Mouse (Mus musculus) embryonic facial prominence, embryonic 12.5 days (tissue): Measurements from ENCODE around the gene Ceacam9. TPM values are rescaled to one million over a fixed set of nuclear protein-coding genes. Genes with fewer than 3 reads are reported as not detected.
"Not testable (repeated sequence)": the region's sequence is repeated elsewhere in the genome, so short reads cannot be mapped to it uniquely, and the experiment has no call there.

ENCODE experiments used
- ATAC-seq: fragments of 200-750 bp; cut with Nextera tagmentation; 2 replicates; pipeline ENCODE4 v1.8.0; 2017; ENCODE audit not compliant: insufficient number of reproducible peaks, insufficient read depth, low FRiP score, low TSS enrichment
- H3K27ac ChIP-seq: fragments of 300-500 bp; sonication (generic); 2 replicates; pipeline ENCODE4 v1.5.1; 2016; ENCODE audit warnings: mild to moderate bottlenecking
- H3K27me3 ChIP-seq: fragments of 300-500 bp; sonication (generic); 2 replicates; pipeline ENCODE4 v1.6.1; 2016; ENCODE audit warnings: mild to moderate bottlenecking, moderate library complexity
- H3K36me3 ChIP-seq: fragments of 300-500 bp; sonication (generic); 2 replicates; pipeline ENCODE4 v1.6.1; 2016; ENCODE audit warnings: mild to moderate bottlenecking
- H3K4me1 ChIP-seq: fragments of 300-500 bp; sonication (generic); 2 replicates; pipeline ENCODE4 v1.6.1; 2016
- H3K4me2 ChIP-seq: fragments of 300-500 bp; sonication (generic); replicated peaks from 2 replicates; pipeline ENCODE4 v1.6.1; 2016; ENCODE audit warnings: mild to moderate bottlenecking, moderate library complexity
- H3K4me3 ChIP-seq: fragments of 300-500 bp; sonication (generic); 2 replicates; pipeline ENCODE4 v1.5.1; 2016; ENCODE audit warnings: mild to moderate bottlenecking
- H3K9ac ChIP-seq: fragments of 300-500 bp; sonication (generic); 2 replicates; pipeline ENCODE4 v1.6.1; 2016; ENCODE audit warnings: mild to moderate bottlenecking, moderate library complexity
- H3K9me3 ChIP-seq: fragments of 300-500 bp; sonication (generic); 2 replicates; pipeline ENCODE4 v1.6.1; 2016; ENCODE audit warnings: mild to moderate bottlenecking, moderate library complexity
- WGBS: fragments of 180-500 bp; shearing (Covaris S2); methylation state at CpG from one replicate; pipeline ENCODE4 v1.1.7; 2016; 5-methylcytosine and 5-hydroxymethylcytosine counted together
- polyA plus RNA-seq: library from polyadenylated mRNA; unstranded; fragments of >200 nt; fragmentation: Nextera tagmentation; extraction: Ambion mirVana; gene quantifications from 2 replicates; pipeline ENCODE4 v1.2.1, GENCODE M21; 2016

Gene Ceacam9
- polyA plus RNA-seq, 1 experiment from 2014 or later, result not detected

GRCm38 (mm10) chr7:16712633-16713415 lies 8.9 kb upstream of the Ceacam9 start:
- Histone ChIP-seq H3K4me2 (no peak overlapping the region), H3K9ac (no peak overlapping the region), H3K4me3 (no peak overlapping the region), H3K36me3 (no peaks in the 10 kb centered on the region), H3K27me3 (no peaks in the 10 kb centered on the region), H3K27ac (no peak overlapping the region), H3K9me3 (no peaks in the 10 kb centered on the region), H3K4me1 (peaks cover 6% of the 10 kb centered on the region; the same call in 1 of the 2 replicates)
- 67% methylated on average over 13 of the region's 13 CpGs for WGBS
- ATAC-seq, result no peak

- H3K27ac ChIP-seq, H3K9me3 ChIP-seq, H3K9ac ChIP-seq, H3K36me3 ChIP-seq, H3K27me3 ChIP-seq, H3K4me3 ChIP-seq, H3K4me1 ChIP-seq, H3K4me2 ChIP-seq, ATAC-seq: not testable (repeated sequence)
- WGBS, result 46% methylated on average over 8 of the region's 8 CpGs
Measured at GRCm38 (mm10) chr7:16716456-16717152, 5.1 kb upstream of the Ceacam9 start.

- not testable (repeated sequence) for H3K27ac ChIP-seq, ATAC-seq, H3K4me2 ChIP-seq, H3K9me3 ChIP-seq, H3K4me1 ChIP-seq, H3K36me3 ChIP-seq, H3K27me3 ChIP-seq, H3K9ac ChIP-seq, H3K4me3 ChIP-seq
- WGBS, result 70% methylated on average over 3 of the region's 3 CpGs
Measured at GRCm38 (mm10) chr7:16722490-16722889, 761 bp downstream of the Ceacam9 start.

- Histone ChIP-seq H3K9ac (no peak overlapping the region), H3K36me3 (no peaks in the 10 kb centered on the region), H3K4me3 (no peak overlapping the region), H3K27me3 (no peaks in the 10 kb centered on the region), H3K4me2 (peak overlapping the region; percentile 39), H3K27ac (no peak overlapping the region), H3K9me3 (no peaks in the 10 kb centered on the region), H3K4me1 (peaks cover 6% of the 10 kb centered on the region)
- no peak for ATAC-seq
- 28% methylated on average over 14 of the region's 14 CpGs for WGBS
Measured at GRCm38 (mm10) chr7:16728596-16729348, 7.0 kb downstream of the Ceacam9 start.

- not testable (repeated sequence) for H3K36me3 ChIP-seq, H3K4me1 ChIP-seq, H3K9me3 ChIP-seq, H3K27me3 ChIP-seq, H3K9ac ChIP-seq, ATAC-seq, H3K27ac ChIP-seq
- H3K4me2 ChIP-seq, result peak overlapping the region; percentile 39
- H3K4me3 ChIP-seq, result peak overlapping the region; percentile 5; the same call in 1 of the 2 replicates
- WGBS, result 2% methylated on average over 7 of the region's 7 CpGs
Measured at GRCm38 (mm10) chr7:16729563-16729962, 7.8 kb downstream of the Ceacam9 start.

- no peak overlapping the region for H3K9ac ChIP-seq
- 93% methylated on average over 5 of the region's 6 CpGs for WGBS
- no peaks in the 10 kb centered on the region for H3K36me3 ChIP-seq
- H3K4me2 ChIP-seq, result no peak overlapping the region
- no peak overlapping the region for H3K27ac ChIP-seq
- H3K4me1 ChIP-seq, result peaks cover 6% of the 10 kb centered on the region
- ATAC-seq, result no peak
- no peak overlapping the region for H3K4me3 ChIP-seq
- no peaks in the 10 kb centered on the region for H3K9me3 ChIP-seq
- H3K27me3 ChIP-seq, result no peaks in the 10 kb centered on the region
Measured at GRCm38 (mm10) chr7:16730791-16731190, 9.1 kb downstream of the Ceacam9 start.

DNA sequence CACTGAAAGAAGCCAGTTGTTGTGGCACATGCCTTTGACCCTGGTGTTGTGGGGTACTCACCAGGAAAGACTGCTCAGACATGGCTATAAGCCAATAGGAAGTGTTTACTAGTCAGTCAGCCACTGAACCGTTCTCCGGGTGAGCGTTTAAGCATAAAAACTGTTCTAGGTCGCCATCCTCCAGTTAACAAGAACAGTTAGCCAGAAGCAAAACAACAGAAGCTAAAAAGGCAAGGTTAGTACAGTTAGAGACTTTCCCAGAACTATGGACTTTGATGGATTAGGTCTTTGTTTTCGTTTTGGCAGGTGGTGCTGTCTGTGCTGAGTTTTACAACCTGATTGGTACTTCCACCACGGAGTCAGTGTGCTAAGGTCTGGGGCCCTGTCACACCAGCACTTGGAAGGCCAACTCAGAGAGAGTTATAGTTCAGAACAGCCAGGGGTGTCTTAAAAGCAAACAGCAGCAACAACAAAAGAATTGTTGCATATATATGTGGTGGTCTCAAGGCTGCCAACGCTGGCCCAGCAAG lies 10.2 kb downstream of the Ceacam9 start:
- Histone ChIP-seq H3K27ac (no peak overlapping the region), H3K4me3 (no peak overlapping the region), H3K27me3 (no peaks in the 10 kb centered on the region), H3K9ac (no peak overlapping the region), H3K4me2 (no peak overlapping the region), H3K4me1 (peaks cover 6% of the 10 kb centered on the region), H3K9me3 (no peaks in the 10 kb centered on the region), H3K36me3 (no peaks in the 10 kb centered on the region)
- WGBS, result 81% methylated on average over 7 of the region's 7 CpGs
- no peak for ATAC-seq

DNA sequence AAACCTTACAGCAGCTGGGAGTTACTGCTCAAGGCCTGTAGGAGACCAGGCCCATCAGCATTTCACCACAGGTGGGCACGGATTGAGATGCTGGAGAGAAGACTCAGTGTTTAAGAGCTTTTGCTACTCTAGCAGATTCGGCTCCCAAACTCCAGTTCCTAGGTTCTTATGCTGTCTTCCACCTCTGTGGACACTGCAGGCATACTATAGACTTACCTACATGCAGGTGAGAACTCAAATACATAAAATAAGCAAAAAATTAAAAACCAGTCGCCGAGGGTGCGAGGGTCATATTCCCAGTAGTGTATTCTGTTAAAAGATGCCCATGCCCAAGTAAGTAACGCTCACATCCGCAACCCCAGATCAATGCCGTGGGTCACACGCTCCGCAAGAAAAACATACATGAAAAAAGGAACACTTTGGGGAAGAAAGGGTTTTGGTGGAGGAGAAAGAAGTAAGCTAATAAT lies 15.9 kb downstream of the Ceacam9 start:
- Histone ChIP-seq H3K27ac (no peak overlapping the region), H3K36me3 (no peaks in the 10 kb centered on the region), H3K4me1 (peaks cover 14% of the 10 kb centered on the region), H3K4me3 (peak overlapping the region; percentile 86), H3K9me3 (no peaks in the 10 kb centered on the region), H3K9ac (no peak overlapping the region; the same call in 1 of the 2 replicates), H3K27me3 (no peaks in the 10 kb centered on the region), H3K4me2 (peak overlapping the region; percentile 84)
- ATAC-seq, result no peak; the same call in 1 of the 2 replicates
- WGBS, result 37% methylated on average over 10 of the region's 10 CpGs

DNA sequence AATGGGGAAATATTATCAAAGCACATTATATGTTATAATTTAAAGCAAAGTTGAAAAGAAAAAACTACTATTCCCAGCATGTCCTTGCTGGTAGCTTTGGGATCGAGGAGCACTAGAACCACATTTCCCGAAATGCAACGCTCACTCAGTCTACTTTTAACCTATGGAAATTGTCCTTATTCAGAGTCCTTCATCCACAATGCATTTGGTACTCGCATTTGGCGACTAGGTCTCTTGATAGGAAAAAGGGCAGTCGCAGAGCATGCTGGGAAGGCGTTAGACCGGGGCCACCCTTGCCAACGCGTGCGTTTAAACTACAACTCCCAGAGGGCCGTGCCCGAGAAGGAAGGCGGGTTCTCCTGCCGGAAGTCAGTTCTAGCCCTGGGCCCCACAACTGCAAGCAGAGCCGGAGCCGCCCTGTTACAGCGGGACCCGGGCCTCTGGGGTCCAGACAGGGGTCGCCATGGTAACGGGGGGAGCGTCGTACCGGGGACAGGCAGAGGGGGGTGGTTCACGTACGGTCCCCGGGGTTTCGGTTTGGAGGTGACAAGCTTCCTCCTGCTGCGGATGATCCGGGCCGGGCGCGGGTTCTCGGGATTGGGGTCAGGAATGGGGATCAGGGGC lies 16.5 kb downstream of the Ceacam9 start, which contains the start of gene Ap2s1:
Gene Ap2s1 (plus strand): TSS at position 338 of the 624 bp plus-strand sequence.
- peak within 1 kb of the TSS; percentile 86 for H3K4me3 ChIP-seq
- H3K9me3 ChIP-seq, result no peaks in the 10 kb centered on the region
- under 1% methylated on average over 34 of the region's 34 CpGs for WGBS
- H3K27ac ChIP-seq, result peak within 1 kb of the TSS; percentile 54; the same call in 1 of the 2 replicates
- H3K4me2 ChIP-seq, result peak within 1 kb of the TSS; percentile 84
- H3K36me3 ChIP-seq, result peaks cover 5% of the 10 kb centered on the region
- peak within 1 kb of the TSS; percentile 91 for H3K9ac ChIP-seq
- H3K4me1 ChIP-seq, result peaks cover 14% of the 10 kb centered on the region
- no peaks in the 10 kb centered on the region for H3K27me3 ChIP-seq
- peak; percentile 95 for ATAC-seq

DNA sequence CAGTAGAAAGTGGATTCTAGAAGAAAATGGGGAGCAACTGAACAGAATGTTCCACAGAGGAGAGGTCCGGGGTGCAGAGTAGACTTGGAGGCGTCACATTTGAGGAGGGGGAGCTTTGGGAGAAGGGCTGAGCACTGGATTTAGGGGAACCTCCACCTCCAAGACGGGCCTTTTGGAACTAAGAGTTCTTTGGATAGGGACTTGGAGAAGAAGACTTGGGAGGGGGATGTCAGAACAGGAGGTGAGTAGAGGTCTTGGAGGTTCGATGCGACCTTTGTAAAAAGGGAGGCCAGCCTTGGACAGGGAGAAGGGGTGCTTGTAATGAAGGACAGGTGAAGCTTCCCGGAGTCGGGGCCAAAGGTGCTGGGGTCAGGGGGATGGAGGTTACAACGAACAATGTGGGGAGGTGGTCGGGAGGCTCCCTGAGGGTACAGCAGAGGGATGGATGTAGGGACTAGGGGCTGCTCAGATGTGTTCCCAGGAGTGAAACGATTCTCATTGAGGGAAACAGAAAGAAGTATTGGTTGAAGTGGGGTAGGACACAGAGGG lies 17.4 kb downstream of the Ceacam9 start:
- Histone ChIP-seq H3K27me3 (no peaks in the 10 kb centered on the region), H3K27ac (no peak overlapping the region), H3K9ac (peak overlapping the region; percentile 91), H3K9me3 (no peaks in the 10 kb centered on the region), H3K36me3 (peaks cover 15% of the 10 kb centered on the region), H3K4me3 (peak overlapping the region; percentile 86), H3K4me1 (peaks cover 14% of the 10 kb centered on the region), H3K4me2 (peak overlapping the region; percentile 84)
- 50% methylated on average over 10 of the region's 10 CpGs for WGBS
- no peak for ATAC-seq

DNA sequence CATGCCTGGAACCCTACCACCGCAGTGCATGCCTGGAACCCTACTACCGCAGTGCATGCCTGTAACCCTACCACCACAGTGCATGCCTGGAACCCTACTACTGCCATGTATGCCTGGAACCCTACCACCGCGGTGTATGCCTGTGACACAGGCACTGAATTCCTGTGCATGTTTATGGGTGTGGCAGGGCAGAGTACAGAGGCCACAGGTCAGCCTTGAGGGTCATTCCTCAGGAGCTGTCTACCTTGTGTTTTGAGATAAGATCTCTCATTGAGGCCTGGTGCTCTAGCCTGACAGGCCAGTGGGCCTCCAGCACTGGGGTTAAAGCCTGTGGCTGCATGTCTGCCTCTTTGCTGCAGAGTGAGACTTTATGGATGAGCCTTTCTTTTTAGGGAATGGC lies 23.6 kb downstream of the Ceacam9 start:
- Histone ChIP-seq H3K4me1 (no peaks in the 10 kb centered on the region), H3K36me3 (peaks cover 63% of the 10 kb centered on the region), H3K27ac (no peak overlapping the region), H3K4me2 (no peak overlapping the region), H3K9me3 (no peaks in the 10 kb centered on the region), H3K9ac (no peak overlapping the region), H3K4me3 (no peak overlapping the region), H3K27me3 (no peaks in the 10 kb centered on the region)
- WGBS, result 88% methylated on average over 4 of the region's 4 CpGs
- ATAC-seq, result no peak
